Mouse (Mus musculus) megakaryocyte, embryonic 14.5 days (primary cell): ENCODE results near the gene Ccdc28b.

Experiments used
- FLI1 ChIP-seq: IDR thresholded peaks from 2 replicates; pipeline ENCODE4 v1.6.1; 2012; ENCODE audit warnings: low read length, inconsistent platforms, mixed read lengths
- GATA1 ChIP-seq: IDR thresholded peaks from 3 replicates; pipeline ENCODE4 v1.6.1; 2012; ENCODE audit warnings: mixed read lengths, low read length, inconsistent platforms, borderline replicate concordance

DNA sequence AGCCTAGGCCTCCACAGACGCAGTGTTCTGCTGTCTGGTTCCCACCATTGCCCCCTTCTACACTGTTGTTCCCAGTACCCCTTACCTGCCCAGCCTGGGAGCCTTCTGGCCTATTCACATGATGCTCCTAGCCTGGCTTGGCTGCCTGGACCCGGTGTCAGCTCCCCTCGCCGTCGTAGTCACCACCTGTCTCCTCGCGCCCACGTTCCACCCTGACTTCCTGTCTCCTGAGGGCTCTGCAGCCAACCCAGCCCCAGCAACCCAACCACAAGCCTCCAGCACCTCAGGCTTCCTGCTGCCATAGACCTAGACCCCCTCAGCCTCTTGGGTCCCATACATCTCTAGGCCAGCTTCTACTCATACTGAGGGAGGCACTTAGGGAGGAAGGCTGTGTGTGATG, 50.3 kb downstream of the Ccdc28b start, which contains the start of gene Lck:
- TF ChIP-seq GATA1 (no peak), FLI1 (no peak)
